Comparison of ENCODE assay signal across 7 mouse cellular contexts in genomic region chr1:183297886-183298489, GRCm38 (mm10). TPM values are rescaled to one million over a fixed set of nuclear protein-coding genes. Genes with fewer than 3 reads are reported as not detected.
A peak's percentile ranks its signal among the peaks of the same experiment; 100 is the strongest.
DNase-seq lines count a peak whose midpoint lies in the region; ATAC-seq and TF ChIP-seq lines count a peak whose summit lies in the region.

No protein-coding gene starts in this region.

- TF ChIP-seq CTCF in small intestine, adult 2 months (IDR thresholded peaks at IDR 0.05; ENCODE audit: extremely low read depth, insufficient read length, insufficient replicate concordance, low read depth, low read length) = no peak

- H3K27me3 ChIP-seq in intestine, embryonic 14.5 days (replicated peaks; ENCODE audit: control insufficient read depth, insufficient read depth, low read length) = no peaks in the 10 kb centered on the region
- no peaks in the 10 kb centered on the region for H3K27me3 ChIP-seq in midbrain, embryonic 10.5 days (ENCODE audit: low read depth, poor library complexity, severe bottlenecking)
- H3K27me3 ChIP-seq in small intestine, adult 2 months (ENCODE audit: control insufficient read depth, insufficient read depth, low read length) = no peaks in the 10 kb centered on the region

- H3K4me3 ChIP-seq in intestine, embryonic 14.5 days (ENCODE audit: low read depth, low read length) = peak overlapping the region; percentile 47
- peak overlapping the region; percentile 59 for H3K4me3 ChIP-seq in midbrain, embryonic 10.5 days
- H3K4me3 ChIP-seq in small intestine, adult 2 months (ENCODE audit: low read depth, low read length) = peak overlapping the region; percentile 86

- peak; percentile 73 for DNase-seq in NIH3T3 (ENCODE audit: low read depth)
- peak; percentile 65 for DNase-seq in embryo, embryonic 10 days (ENCODE audit: low spot score)
- peak; percentile 28 for DNase-seq in gastrocnemius, postnatal 10 days
- DNase-seq in intestine, embryonic 14.5 days (ENCODE audit: low spot score) = peak; percentile 80
- DNase-seq in left cerebral cortex, postnatal 36 days (ENCODE audit: low spot score in 2 of 2) = peak; percentile 40 to 57
- DNase-seq in midbrain, embryonic 10.5 days (ENCODE audit: low spot score) = peak; percentile 51

- H3K4me1 ChIP-seq in intestine, embryonic 14.5 days (replicated peaks; ENCODE audit: control insufficient read depth, insufficient read depth, low read length) = no peaks in the 10 kb centered on the region
- H3K4me1 ChIP-seq in midbrain, embryonic 10.5 days = peaks cover 4% of the 10 kb centered on the region; the same call in 1 of the 2 replicates
- H3K4me1 ChIP-seq in small intestine, adult 2 months (ENCODE audit: control insufficient read depth, insufficient read depth, insufficient read length, low read length) = no peaks in the 10 kb centered on the region

- no peaks in the 10 kb centered on the region for H3K9me3 ChIP-seq in intestine, embryonic 14.5 days (ENCODE audit: control insufficient read depth, low read length)
- no peaks in the 10 kb centered on the region for H3K9me3 ChIP-seq in midbrain, embryonic 10.5 days (replicated peaks)

- no peak; the same call in 1 of the 2 replicates for ATAC-seq in intestine, embryonic 14.5 days (replicated peaks; ENCODE audit: low FRiP score, low TSS enrichment, low read depth)

- peak overlapping the region; percentile 2; the same call in 1 of the 2 replicates for H3K27ac ChIP-seq in intestine, embryonic 14.5 days (ENCODE audit: low read depth)
- H3K27ac ChIP-seq in midbrain, embryonic 10.5 days (replicated peaks) = peak overlapping the region; percentile 85
- H3K27ac ChIP-seq in small intestine, adult 2 months (ENCODE audit: insufficient read depth, low read depth, low read length) = peak overlapping the region; percentile 23

- WGBS in intestine, embryonic 14.5 days = under 1% methylated on average over 20 of the region's 20 CpGs
- WGBS in midbrain, embryonic 10.5 days = under 1% methylated on average over 20 of the region's 20 CpGs
- under 1% methylated on average over 20 of the region's 20 CpGs for WGBS in small intestine, adult 2 months

- peak overlapping the region; percentile 34 for H3K9ac ChIP-seq in intestine, embryonic 14.5 days (ENCODE audit: low read length)

- peaks cover 10% of the 10 kb centered on the region for H3K36me3 ChIP-seq in intestine, embryonic 14.5 days (ENCODE audit: control insufficient read depth, insufficient read depth, low read length)
- peaks cover 11% of the 10 kb centered on the region for H3K36me3 ChIP-seq in midbrain, embryonic 10.5 days
- H3K36me3 ChIP-seq in small intestine, adult 2 months (ENCODE audit: control insufficient read depth, insufficient read depth, low read length) = peaks cover 6% of the 10 kb centered on the region; the same call in 1 of the 2 replicates

- no peak for TF ChIP-seq POLR2A in small intestine, adult 2 months (IDR thresholded peaks at IDR 0.05; ENCODE audit: low read depth, low read length)

- intact Hi-C loops in left cerebral cortex, postnatal 36 days (cut with DNase I) = loop anchor here (2.0 kb wide), 1 partner anchor 47 kb away; no protein-coding TSS in a partner anchor

- peak overlapping the region; percentile 49 for H3K4me2 ChIP-seq in intestine, embryonic 14.5 days (ENCODE audit: low read length)

RNA-seq across cellular contexts. Expression of gene Brox, which starts 0.9 kb away (rescaled TPM):
- 10 to 100 TPM; 27.0 to 31.5 TPM for total RNA-seq in gastrocnemius, postnatal 10 days (2021)
- polyA plus RNA-seq in intestine, embryonic 14.5 days (2014; fragmentation: Nextera tagmentation; extraction: Ambion mirVana) = 44.7 and 48.7 TPM in 2 replicates
- total RNA-seq in left cerebral cortex, postnatal 36 days (2021) = 10 to 100 TPM; 45.6 to 54.2 TPM
- 40.3 and 50.3 TPM in 2 replicates for polyA plus RNA-seq in midbrain, embryonic 10.5 days (2016; fragmentation: Nextera tagmentation; extraction: Ambion mirVana)
- polyA plus RNA-seq in small intestine, adult 2 months (2012; rRNA removed) = 5.8 and 12.5 TPM in 2 replicates

RNA-seq across cellular contexts. Expression of gene Aida, which starts 1.6 kb away (rescaled TPM):
- total RNA-seq in gastrocnemius, postnatal 10 days (2021) = 10 to 100 TPM; 32.6 to 38.6 TPM
- 26.4 and 27.5 TPM in 2 replicates for polyA plus RNA-seq in intestine, embryonic 14.5 days (2014; fragmentation: Nextera tagmentation; extraction: Ambion mirVana)
- 10 to 100 TPM; 49.6 to 54.4 TPM for total RNA-seq in left cerebral cortex, postnatal 36 days (2021)
- 42.3 and 45.1 TPM in 2 replicates for polyA plus RNA-seq in midbrain, embryonic 10.5 days (2016; fragmentation: Nextera tagmentation; extraction: Ambion mirVana)
- polyA plus RNA-seq in small intestine, adult 2 months (2012; rRNA removed) = 2.7 and 5.4 TPM in 2 replicates

Comparison
In these comparisons a context has a peak if more than half of its experiments do, and no peak if none do; other contexts are left out.
1. DNase-seq: peak in every context shown above with its lines; median percentile 80 in intestine, embryonic 14.5 days; 73 in NIH3T3; 65 in embryo, embryonic 10 days; 51 in midbrain, embryonic 10.5 days; 48 in left cerebral cortex, postnatal 36 days; 28 in gastrocnemius, postnatal 10 days.
2. H3K27ac ChIP-seq: peak in every context shown above with its lines; median percentile 85 in midbrain, embryonic 10.5 days; 23 in small intestine, adult 2 months; 2 in intestine, embryonic 14.5 days.